Mouse (Mus musculus) thymus, adult 2 months (tissue): ENCODE data around the gene Cmas.

Experiments
- CTCF ChIP-seq: fragments of 200-500 bp; IDR thresholded peaks from 2 replicates; pipeline ENCODE4 v1.5.1; 2012; ENCODE audit warnings: mild to moderate bottlenecking, control low read depth, low read length, moderate library complexity, borderline replicate concordance; ENCODE audit not compliant: control insufficient read depth, poor library complexity, insufficient read depth; ENCODE audit errors: extremely low read depth
- POLR2A ChIP-seq: fragments of 200-500 bp; IDR thresholded peaks from 2 replicates; pipeline ENCODE4 v1.6.1; 2012; ENCODE audit warnings: mild to moderate bottlenecking, low read length, control low read depth, moderate library complexity; ENCODE audit not compliant: control insufficient read depth, poor library complexity, insufficient read depth; ENCODE audit errors: extremely low read depth

DNA sequence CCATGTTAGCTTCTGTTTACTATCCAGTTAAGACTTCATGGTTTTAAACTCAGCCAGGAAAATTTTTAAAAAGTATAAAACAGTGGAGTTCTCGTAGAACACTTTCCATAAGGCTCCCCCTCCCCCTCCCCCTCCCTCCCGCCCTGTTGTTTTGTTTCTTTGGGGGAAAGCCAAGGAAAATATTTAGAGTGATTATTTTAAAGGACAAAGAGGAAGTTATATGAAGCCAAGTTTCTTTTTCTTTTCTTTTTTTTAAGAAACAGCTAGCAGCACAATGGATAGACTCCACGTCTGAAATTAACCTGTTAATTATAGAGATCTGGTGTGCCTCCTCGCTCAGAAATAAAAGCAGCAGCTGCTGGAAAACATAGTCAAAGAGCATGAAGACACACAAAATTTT, 45.4 kb upstream of the Cmas start:
- TF ChIP-seq POLR2A = no peak
- TF ChIP-seq CTCF = no peak
